Mouse (Mus musculus): Measurements from ENCODE around the gene Acnat2. TPM values are rescaled to one million over a fixed set of nuclear protein-coding genes. Genes with fewer than 3 reads are reported as not detected.
"Not testable (repeated sequence)": the region's sequence is repeated elsewhere in the genome, so short reads cannot be mapped to it uniquely, and the experiment has no call there.

Acnat2 gene
- polyA plus RNA-seq, 2 experiments = not detected

DNA sequence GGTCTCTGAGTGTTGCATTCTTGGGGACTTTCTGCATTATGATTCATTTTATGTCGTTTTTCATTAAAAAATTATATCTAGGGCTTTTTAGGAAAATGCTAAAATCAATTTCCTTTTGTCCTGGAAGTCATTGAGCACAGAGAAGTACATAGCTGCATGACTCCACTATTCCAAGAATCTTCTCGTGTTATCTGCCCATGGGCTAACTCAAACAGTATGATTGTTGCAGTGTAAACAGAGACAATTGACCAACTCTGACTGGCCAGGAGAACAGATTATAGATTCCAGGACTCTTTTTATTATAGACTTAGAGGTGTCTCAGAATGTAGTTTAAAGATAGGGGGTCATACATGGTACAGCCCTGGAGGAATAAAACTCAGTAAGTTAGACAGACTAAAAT is 21.1 kb downstream of the Acnat2 start:
- no peak overlapping the region for H3K4me3 ChIP-seq (replicated peaks; ENCODE audit: low read length)
- no peak for ATAC-seq (ENCODE audit: low FRiP score, low read depth)

GRCm38 (mm10) chr4:49383576-49384318 is 24.2 kb downstream of the Acnat2 start:
- WGBS = 52% methylated on average over 1 of the region's 2 CpGs
- H3K27me3 ChIP-seq (ENCODE audit: control insufficient read depth, insufficient read depth, low read length) = not testable (repeated sequence)

More for the DNA sequence above, 21.1 kb downstream of the Acnat2 start:
- Histone ChIP-seq H3K4me2 (replicated peaks; ENCODE audit: low read depth, low read length, severe bottlenecking) (no peak overlapping the region), H3K27ac (replicated peaks; ENCODE audit: low read depth, low read length) (no peak overlapping the region), H3K4me1 (ENCODE audit: control insufficient read depth, insufficient read depth, low read length) (no peaks in the 10 kb centered on the region), H3K9ac (ENCODE audit: low read depth, low read length, severe bottlenecking) (no peak overlapping the region), H3K27me3 (ENCODE audit: control insufficient read depth, insufficient read depth, low read length) (no peaks in the 10 kb centered on the region), H3K9me3 (ENCODE audit: control insufficient read depth, low read length) (no peaks in the 10 kb centered on the region), H3K36me3 (ENCODE audit: control insufficient read depth, insufficient read depth, low read length) (no peaks in the 10 kb centered on the region)
- TF ChIP-seq POLR2A (IDR thresholded peaks at IDR 0.05; ENCODE audit: borderline replicate concordance, extremely low read depth, insufficient read depth, insufficient read length) = no peak
- WGBS = 53% methylated on average over 2 of the region's 2 CpGs
- DNase-seq (ENCODE audit: low spot score) = no peak

DNA sequence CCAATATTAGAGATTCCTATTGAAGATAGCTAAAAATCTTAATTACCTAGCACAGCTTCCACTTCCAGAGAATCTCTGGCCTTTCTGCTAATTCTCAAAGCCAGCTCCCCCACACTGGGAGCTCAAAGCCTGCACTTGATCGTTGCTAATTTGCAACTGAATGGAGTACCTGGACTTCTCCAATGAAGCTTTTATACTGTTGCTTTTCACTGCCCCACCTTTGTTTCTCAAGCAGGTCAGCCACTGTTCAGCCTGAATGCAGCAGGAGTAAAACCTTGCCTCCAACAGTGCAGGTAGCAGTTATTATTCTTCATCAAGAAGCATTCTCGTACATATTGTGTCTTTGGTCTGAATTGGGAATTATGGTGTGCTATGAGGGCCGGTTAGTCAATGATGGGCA is 39.9 kb downstream of the Acnat2 start:
- 91% methylated on average over 3 of the region's 3 CpGs for WGBS

More at GRCm38 (mm10) chr4:49383576-49384318, 24.2 kb downstream of the Acnat2 start:
- not testable (repeated sequence) for H3K4me2 ChIP-seq (replicated peaks; ENCODE audit: low read depth, low read length, severe bottlenecking); H3K27ac ChIP-seq (replicated peaks; ENCODE audit: low read depth, low read length); DNase-seq (ENCODE audit: low spot score); H3K36me3 ChIP-seq (ENCODE audit: control insufficient read depth, insufficient read depth, low read length); H3K4me3 ChIP-seq (replicated peaks; ENCODE audit: low read length); H3K9me3 ChIP-seq (ENCODE audit: control insufficient read depth, low read length); ATAC-seq (ENCODE audit: low FRiP score, low read depth); H3K9ac ChIP-seq (ENCODE audit: low read depth, low read length, severe bottlenecking); H3K4me1 ChIP-seq (ENCODE audit: control insufficient read depth, insufficient read depth, low read length)

GRCm38 (mm10) chr4:49357097-49357496 is 50.9 kb downstream of the Acnat2 start:
- H3K4me2 ChIP-seq (replicated peaks; ENCODE audit: low read depth, low read length, severe bottlenecking) = no peak overlapping the region
- no peaks in the 10 kb centered on the region for H3K4me1 ChIP-seq (ENCODE audit: control insufficient read depth, insufficient read depth, low read length)
- 54% methylated on average over 2 of the region's 2 CpGs for WGBS
- no peak for ATAC-seq (ENCODE audit: low FRiP score, low read depth)
- H3K27me3 ChIP-seq (ENCODE audit: control insufficient read depth, insufficient read depth, low read length) = no peaks in the 10 kb centered on the region
- TF ChIP-seq POLR2A (IDR thresholded peaks at IDR 0.05; ENCODE audit: borderline replicate concordance, extremely low read depth, insufficient read depth, insufficient read length) = no peak
- no peak overlapping the region for H3K27ac ChIP-seq (replicated peaks; ENCODE audit: low read depth, low read length)
- H3K9ac ChIP-seq (ENCODE audit: low read depth, low read length, severe bottlenecking) = no peak overlapping the region
- no peaks in the 10 kb centered on the region for H3K9me3 ChIP-seq (ENCODE audit: control insufficient read depth, low read length)
- H3K36me3 ChIP-seq (ENCODE audit: control insufficient read depth, insufficient read depth, low read length) = no peaks in the 10 kb centered on the region
- DNase-seq (ENCODE audit: low spot score) = peak; percentile 6
- H3K4me3 ChIP-seq (replicated peaks; ENCODE audit: low read length) = no peak overlapping the region

More for the DNA sequence above, 39.9 kb downstream of the Acnat2 start:
- H3K27me3 ChIP-seq (ENCODE audit: control insufficient read depth, insufficient read depth, low read length); H3K27ac ChIP-seq (replicated peaks; ENCODE audit: low read depth, low read length); H3K9me3 ChIP-seq (ENCODE audit: control insufficient read depth, low read length); ATAC-seq (ENCODE audit: low FRiP score, low read depth); DNase-seq (ENCODE audit: low spot score); H3K4me1 ChIP-seq (ENCODE audit: control insufficient read depth, insufficient read depth, low read length); H3K36me3 ChIP-seq (ENCODE audit: control insufficient read depth, insufficient read depth, low read length); H3K9ac ChIP-seq (ENCODE audit: low read depth, low read length, severe bottlenecking); H3K4me3 ChIP-seq (replicated peaks; ENCODE audit: low read length); H3K4me2 ChIP-seq (replicated peaks; ENCODE audit: low read depth, low read length, severe bottlenecking): not testable (repeated sequence)

DNA sequence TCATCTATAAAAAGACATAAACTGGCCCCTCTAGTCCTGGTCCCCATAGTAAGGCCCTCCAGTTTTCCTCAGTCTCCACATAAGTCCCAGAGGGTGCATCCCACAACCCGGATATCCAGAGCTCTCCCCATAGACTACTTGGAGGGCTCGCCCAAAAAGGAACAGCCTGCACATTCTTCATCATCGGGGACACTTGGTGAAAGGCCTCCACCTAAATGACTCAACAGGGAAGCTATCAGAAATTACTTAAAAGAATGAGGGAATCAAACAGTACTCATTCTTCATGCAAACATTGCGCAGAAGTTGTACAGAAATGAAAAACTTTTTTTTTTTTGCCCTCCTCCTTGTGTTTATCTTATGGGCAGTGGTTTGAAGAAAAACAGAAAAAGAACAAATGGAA is 57.5 kb downstream of the Acnat2 start:
- Histone ChIP-seq H3K9me3 (ENCODE audit: control insufficient read depth, low read length) (no peaks in the 10 kb centered on the region), H3K27ac (replicated peaks; ENCODE audit: low read depth, low read length) (no peak overlapping the region), H3K4me2 (replicated peaks; ENCODE audit: low read depth, low read length, severe bottlenecking) (no peak overlapping the region), H3K4me3 (replicated peaks; ENCODE audit: low read length) (no peak overlapping the region), H3K9ac (ENCODE audit: low read depth, low read length, severe bottlenecking) (no peak overlapping the region), H3K4me1 (ENCODE audit: control insufficient read depth, insufficient read depth, low read length) (no peaks in the 10 kb centered on the region), H3K27me3 (ENCODE audit: control insufficient read depth, insufficient read depth, low read length) (no peaks in the 10 kb centered on the region), H3K36me3 (ENCODE audit: control insufficient read depth, insufficient read depth, low read length) (no peaks in the 10 kb centered on the region)
- DNase-seq (ENCODE audit: low spot score) = no peak
- no peak for TF ChIP-seq POLR2A (IDR thresholded peaks at IDR 0.05; ENCODE audit: borderline replicate concordance, extremely low read depth, insufficient read depth, insufficient read length)
- no peak for ATAC-seq (ENCODE audit: low FRiP score, low read depth)
- 84% methylated on average over 4 of the region's 4 CpGs for WGBS

Measured in limb, embryonic 14.5 days (tissue).